Mouse (Mus musculus): ENCODE results near the gene Olfr1509.

DNA sequence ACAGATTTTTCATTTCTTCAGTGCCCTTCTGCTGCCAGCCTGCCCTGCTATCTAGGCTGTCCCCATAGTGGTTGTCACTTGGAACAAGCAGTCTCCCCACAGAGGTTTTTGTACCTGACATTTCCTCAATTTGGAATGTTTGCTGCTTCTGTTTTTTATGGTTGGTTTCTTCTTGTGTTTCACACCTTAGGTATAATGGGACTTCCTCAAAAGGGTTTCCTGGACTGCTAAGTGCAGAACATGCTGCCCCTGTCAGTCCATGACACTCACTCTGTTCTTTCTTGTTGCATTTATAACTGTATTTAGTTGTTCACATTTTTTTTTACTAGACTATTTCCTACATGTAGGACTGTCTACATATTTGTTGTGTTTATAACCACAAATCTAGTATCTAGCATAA, 19.1 kb downstream of the Olfr1509 start:
- TF ChIP-seq POLR2A (IDR thresholded peaks at IDR 0.05; ENCODE audit: low read depth, low read length) = no peak
- no peak for TF ChIP-seq CTCF (IDR thresholded peaks at IDR 0.05; ENCODE audit: borderline replicate concordance, insufficient read depth, low read length)
